Mouse (Mus musculus) neural tube, embryonic 14.5 days (tissue): ENCODE results near the gene Ino80d. TPM values are rescaled to one million over a fixed set of nuclear protein-coding genes. Genes with fewer than 3 reads are reported as not detected.

Experiments
- ATAC-seq: fragments of 200-750 bp; cut with Nextera tagmentation; 2 replicates; pipeline ENCODE4 v1.8.0; 2017; ENCODE audit warnings: low read depth, mild to moderate bottlenecking, moderate TSS enrichment, moderate library complexity
- H3K27ac ChIP-seq: fragments of 300-500 bp; sonication (generic); 2 replicates; pipeline ENCODE4 v1.5.1; 2014; ENCODE audit warnings: low read depth, mild to moderate bottlenecking, control low read depth, low read length, moderate library complexity, mixed read lengths
- H3K27me3 ChIP-seq: fragments of 300-500 bp; sonication (generic); 2 replicates; pipeline ENCODE4 v1.6.1; 2014; ENCODE audit warnings: low read length; ENCODE audit not compliant: control insufficient read depth, insufficient read depth
- H3K36me3 ChIP-seq: fragments of 300-500 bp; sonication (generic); 2 replicates; pipeline ENCODE4 v1.6.1; 2014; ENCODE audit warnings: low read length, mixed read lengths; ENCODE audit not compliant: control insufficient read depth, insufficient read depth
- H3K4me1 ChIP-seq: fragments of 300-500 bp; sonication (generic); 2 replicates; pipeline ENCODE4 v1.6.1; 2014; ENCODE audit warnings: low read length; ENCODE audit not compliant: control insufficient read depth, insufficient read depth
- H3K4me2 ChIP-seq: fragments of 300-500 bp; sonication (generic); 2 replicates; pipeline ENCODE4 v1.6.1; 2014; ENCODE audit warnings: mild to moderate bottlenecking, low read depth, low read length, control low read depth
- H3K4me3 ChIP-seq: fragments of 300-500 bp; sonication (generic); 2 replicates; pipeline ENCODE4 v1.5.1; 2014; ENCODE audit warnings: low read depth, low read length, control low read depth, mixed read lengths
- H3K9ac ChIP-seq: fragments of 300-500 bp; sonication (generic); replicated peaks from 2 replicates; pipeline ENCODE4 v1.6.1; 2014; ENCODE audit warnings: low read depth, mild to moderate bottlenecking, control low read depth, low read length, mixed read lengths
- H3K9me3 ChIP-seq: fragments of 300-500 bp; sonication (generic); 2 replicates; pipeline ENCODE4 v1.6.1; 2016; ENCODE audit warnings: low read length; ENCODE audit not compliant: control insufficient read depth
- WGBS: fragments of 180-500 bp; shearing (Covaris S2); extraction: QIAGEN DNeasy Blood & Tissue Kit; methylation state at CpG from one replicate; pipeline ENCODE4 v1.1.7; 2014; 5-methylcytosine and 5-hydroxymethylcytosine counted together
- polyA plus RNA-seq: library from polyadenylated mRNA; unstranded; fragments of >200 nt; fragmentation: Nextera tagmentation; extraction: Ambion mirVana; gene quantifications from 2 replicates; pipeline ENCODE4 v1.2.1, GENCODE M21; 2014

The Ino80d gene
- polyA plus RNA-seq, 1 experiment from 2014 or later = 13.7 TPM

- no peak overlapping the region for H3K4me2 ChIP-seq
Measured at GRCm38 (mm10) chr1:62933288-62934099, 181.0 kb downstream of the Ino80d start.

GRCm38 (mm10) chr1:62929477-62929876 is 185.0 kb downstream of the Ino80d start:
- Histone ChIP-seq H3K4me3 (no peak overlapping the region), H3K9me3 (no peaks in the 10 kb centered on the region), H3K27ac (no peak overlapping the region), H3K27me3 (no peaks in the 10 kb centered on the region), H3K4me1 (peaks cover 12% of the 10 kb centered on the region), H3K36me3 (no peaks in the 10 kb centered on the region), H3K4me2 (no peak overlapping the region), H3K9ac (no peak overlapping the region)
- WGBS = 1% methylated on average over 8 of the region's 8 CpGs
- ATAC-seq = no peak

More at GRCm38 (mm10) chr1:62933288-62934099, 181.0 kb downstream of the Ino80d start:
- Histone ChIP-seq H3K27ac (peak overlapping the region; percentile 66; the same call in 1 of the 2 replicates), H3K9ac (no peak overlapping the region), H3K4me1 (peaks cover 18% of the 10 kb centered on the region), H3K36me3 (no peaks in the 10 kb centered on the region), H3K27me3 (no peaks in the 10 kb centered on the region), H3K9me3 (no peaks in the 10 kb centered on the region), H3K4me3 (no peak overlapping the region)
- no peak for ATAC-seq
- 56% methylated on average over 15 of the region's 15 CpGs for whole genome bisulfite sequencing

GRCm38 (mm10) chr1:62919219-62919618 is 195.2 kb downstream of the Ino80d start:
- ATAC-seq = no peak
- WGBS = 93% methylated on average over 6 of the region's 6 CpGs

GRCm38 (mm10) chr1:62916609-62917008 is 197.9 kb downstream of the Ino80d start:
- ATAC-seq = no peak
- WGBS = 65% methylated on average over 9 of the region's 9 CpGs

More at GRCm38 (mm10) chr1:62919219-62919618, 195.2 kb downstream of the Ino80d start:
- no peak overlapping the region for H3K4me3 ChIP-seq
- H3K27me3 ChIP-seq = no peaks in the 10 kb centered on the region
- H3K36me3 ChIP-seq = no peaks in the 10 kb centered on the region
- no peaks in the 10 kb centered on the region for H3K9me3 ChIP-seq
- H3K4me1 ChIP-seq = no peaks in the 10 kb centered on the region
- no peak overlapping the region for H3K9ac ChIP-seq
- no peak overlapping the region for H3K4me2 ChIP-seq
- H3K27ac ChIP-seq = no peak overlapping the region

GRCm38 (mm10) chr1:62914495-62914894 is 200.0 kb downstream of the Ino80d start:
- Histone ChIP-seq H3K4me1 (peaks cover 3% of the 10 kb centered on the region; the same call in 1 of the 2 replicates), H3K4me3 (no peak overlapping the region), H3K9me3 (no peaks in the 10 kb centered on the region), H3K27me3 (no peaks in the 10 kb centered on the region), H3K27ac (no peak overlapping the region), H3K36me3 (no peaks in the 10 kb centered on the region), H3K4me2 (no peak overlapping the region), H3K9ac (no peak overlapping the region)
- no peak for ATAC-seq
- WGBS = 83% methylated on average over 6 of the region's 6 CpGs

More at GRCm38 (mm10) chr1:62916609-62917008, 197.9 kb downstream of the Ino80d start:
- H3K4me2 ChIP-seq = no peak overlapping the region
- H3K27me3 ChIP-seq = no peaks in the 10 kb centered on the region
- H3K4me1 ChIP-seq = no peaks in the 10 kb centered on the region
- no peak overlapping the region for H3K9ac ChIP-seq
- H3K27ac ChIP-seq = no peak overlapping the region
- H3K9me3 ChIP-seq = no peaks in the 10 kb centered on the region
- H3K4me3 ChIP-seq = no peak overlapping the region
- H3K36me3 ChIP-seq = no peaks in the 10 kb centered on the region

- WGBS = 33% methylated on average over 7 of the region's 7 CpGs
- Histone ChIP-seq H3K27ac (no peak overlapping the region; the same call in 1 of the 2 replicates), H3K9ac (0 out of 2 replicates have a peak overlapping the region, but pooled peaks have one; percentile 5), H3K36me3 (no peaks in the 10 kb centered on the region), H3K4me2 (no peak overlapping the region), H3K4me3 (no peak overlapping the region), H3K27me3 (no peaks in the 10 kb centered on the region), H3K4me1 (peaks cover 3% of the 10 kb centered on the region; the same call in 1 of the 2 replicates), H3K9me3 (no peaks in the 10 kb centered on the region)
- ATAC-seq = no peak
Measured at GRCm38 (mm10) chr1:62911426-62911825, 203.0 kb downstream of the Ino80d start.

- no peaks in the 10 kb centered on the region for H3K27me3 ChIP-seq
- H3K4me1 ChIP-seq = peaks cover 3% of the 10 kb centered on the region; the same call in 1 of the 2 replicates
- 80% methylated on average over 5 of the region's 5 CpGs for WGBS
- no peak overlapping the region for H3K4me2 ChIP-seq
- H3K4me3 ChIP-seq = no peak overlapping the region
- no peaks in the 10 kb centered on the region for H3K9me3 ChIP-seq
- no peak overlapping the region for H3K27ac ChIP-seq
- no peak for ATAC-seq
- H3K9ac ChIP-seq = no peak overlapping the region
- no peaks in the 10 kb centered on the region for H3K36me3 ChIP-seq
Measured at GRCm38 (mm10) chr1:62909126-62909525, 205.3 kb downstream of the Ino80d start.

- H3K9me3 ChIP-seq = no peaks in the 10 kb centered on the region
- peaks cover 3% of the 10 kb centered on the region; the same call in 1 of the 2 replicates for H3K4me1 ChIP-seq
- H3K9ac ChIP-seq = no peak overlapping the region
- no peak for ATAC-seq
- H3K27ac ChIP-seq = no peak overlapping the region
- H3K4me3 ChIP-seq = no peak overlapping the region
- H3K4me2 ChIP-seq = no peak overlapping the region
- no peaks in the 10 kb centered on the region for H3K36me3 ChIP-seq
- WGBS = 71% methylated on average over 6 of the region's 6 CpGs
- H3K27me3 ChIP-seq = no peaks in the 10 kb centered on the region
Measured at GRCm38 (mm10) chr1:62908508-62908907, 206.0 kb downstream of the Ino80d start.
